Mouse (Mus musculus): ENCODE data around the gene Pym1. TPM values are rescaled to one million over a fixed set of nuclear protein-coding genes. Genes with fewer than 3 reads are reported as not detected.

Gene Pym1
- total RNA-seq, 2 experiments from 2014 or later: 7.8 to 9.7 TPM

DNA sequence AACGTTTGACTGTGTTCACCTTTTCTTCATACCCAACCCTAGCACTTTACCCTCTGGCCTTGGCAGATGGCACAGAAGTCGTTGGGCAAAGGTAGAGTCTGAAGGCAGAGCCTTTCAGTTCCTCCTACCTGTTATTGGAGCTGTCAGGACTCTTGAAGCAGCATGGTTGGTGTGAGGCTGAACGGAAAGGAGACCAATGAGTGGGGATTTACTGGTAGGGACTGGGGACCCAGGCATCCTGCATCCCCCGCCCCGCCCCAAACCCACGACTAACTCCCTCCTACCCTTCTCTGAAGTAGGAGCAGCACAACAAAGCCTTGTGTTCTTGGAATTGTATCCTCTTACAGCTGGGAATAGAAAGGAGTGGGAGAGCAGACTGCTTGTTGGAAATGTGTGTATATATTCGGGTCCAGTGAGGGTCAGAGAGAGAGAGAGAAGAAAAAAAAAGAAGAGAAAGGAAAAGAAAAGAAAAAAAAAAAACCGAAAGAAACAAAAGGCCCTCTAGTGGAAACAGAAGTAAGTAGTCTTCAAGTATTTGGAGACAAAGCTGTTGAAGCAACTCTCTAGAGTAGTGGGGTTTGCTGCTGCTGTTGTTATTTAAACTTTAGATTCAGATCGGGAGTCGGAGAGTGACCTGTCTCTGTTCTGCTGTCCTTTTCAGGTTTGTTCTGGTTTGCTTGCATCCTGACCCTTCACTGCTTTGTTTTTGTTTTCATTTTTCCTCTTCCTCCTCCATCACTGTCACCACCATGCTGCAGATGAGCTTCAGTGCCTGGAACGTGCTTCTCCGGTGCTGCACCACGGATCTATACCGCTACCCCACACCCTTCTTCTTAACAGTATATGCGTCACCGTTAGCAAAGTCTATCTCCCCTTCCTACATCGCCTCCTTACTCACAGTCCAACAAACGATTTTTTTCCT lies 2.7 kb upstream of the Pym1 start, which contains the start of gene Dgka:
Dgka (minus strand) TSS at position 176 of the 922 bp plus-strand sequence.
- intact Hi-C loops (cut with DNase I): loop anchor here (5.0 kb wide), 2 partner anchors 118 to 152 kb away; partner anchors contain the start of gene Rps26
- DNase-seq: peak; percentile 18 to 43

GRCm38 (mm10) chr10:128745946-128746613 lies 1.6 kb upstream of the Pym1 start:
- DNase-seq: peak in 1 of 2 experiments; percentile 5
- intact Hi-C loops (cut with DNase I): loop anchor here (5.0 kb wide), 2 partner anchors 119 to 151 kb away; partner anchors contain the start of gene Rps26

- intact Hi-C loops (cut with DNase I): loop anchor here (5.0 kb wide), 2 partner anchors 120 to 150 kb away; partner anchors contain the start of gene Rps26
- no peak for DNase-seq
Observed at GRCm38 (mm10) chr10:128746972-128747645, 580 bp upstream of the Pym1 start.

GRCm38 (mm10) chr10:128748252-128748864 lies 669 bp downstream of the Pym1 start:
- intact Hi-C loops (cut with DNase I): loop anchor here (1.0 to 5.0 kb wide), 3 partner anchors 56 to 149 kb away; partner anchors contain the start of genes Dnajc14, Rps26 and Tmem198b
- peak in 1 of 2 experiments; percentile 71 for DNase-seq

DNA sequence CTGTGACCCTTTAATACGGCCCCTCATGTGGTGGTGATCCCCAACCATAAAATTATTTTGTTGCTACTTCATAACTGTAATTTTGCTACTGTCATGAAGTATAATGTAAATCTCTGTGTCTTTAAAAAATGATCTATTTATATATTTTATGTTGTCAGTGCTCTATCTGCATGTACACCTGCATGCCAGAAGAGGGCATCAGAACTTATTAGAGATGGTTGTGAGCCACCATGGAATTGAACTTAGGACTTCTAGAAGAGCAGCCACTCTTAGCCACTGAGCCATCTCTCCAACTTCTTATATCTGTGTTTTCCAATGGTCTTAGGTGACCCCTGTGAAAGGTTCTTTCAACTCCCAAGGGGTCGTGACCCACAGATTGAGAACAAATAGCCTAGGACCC lies 25.2 kb downstream of the Pym1 start:
- DNase-seq: no peak
- intact Hi-C loops (cut with DNase I): loop anchor here (2.0 kb wide), 1 partner anchor 120 kb away; no protein-coding TSS in a partner anchor

- no peak for DNase-seq
- intact Hi-C loops (cut with DNase I): loop anchor here (2.0 kb wide), 1 partner anchor 119 kb away; no protein-coding TSS in a partner anchor
Observed at GRCm38 (mm10) chr10:128773685-128774084, 26.0 kb downstream of the Pym1 start.

DNA sequence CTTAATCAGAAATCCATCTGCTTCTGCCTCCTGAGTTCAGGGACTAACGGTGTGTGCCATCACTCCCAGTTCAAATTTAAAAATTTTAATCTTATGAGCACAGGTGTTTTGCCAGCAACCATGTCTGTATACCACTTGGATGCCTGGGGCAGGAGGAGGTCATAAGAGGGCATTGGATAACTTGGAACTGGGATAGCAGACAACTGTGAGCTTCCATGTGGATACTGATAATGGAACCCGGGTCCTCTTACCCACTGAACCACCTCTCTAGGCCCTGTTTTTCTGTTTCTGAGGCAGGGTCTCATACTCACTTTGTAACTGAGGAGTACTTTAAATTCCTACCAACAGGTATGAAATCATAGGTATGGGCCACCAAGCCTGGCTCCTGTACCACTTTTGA lies 30.8 kb downstream of the Pym1 start:
- intact Hi-C loops (cut with DNase I): loop anchor here (2.0 kb wide), 1 partner anchor 28 kb away; no protein-coding TSS in a partner anchor

DNA sequence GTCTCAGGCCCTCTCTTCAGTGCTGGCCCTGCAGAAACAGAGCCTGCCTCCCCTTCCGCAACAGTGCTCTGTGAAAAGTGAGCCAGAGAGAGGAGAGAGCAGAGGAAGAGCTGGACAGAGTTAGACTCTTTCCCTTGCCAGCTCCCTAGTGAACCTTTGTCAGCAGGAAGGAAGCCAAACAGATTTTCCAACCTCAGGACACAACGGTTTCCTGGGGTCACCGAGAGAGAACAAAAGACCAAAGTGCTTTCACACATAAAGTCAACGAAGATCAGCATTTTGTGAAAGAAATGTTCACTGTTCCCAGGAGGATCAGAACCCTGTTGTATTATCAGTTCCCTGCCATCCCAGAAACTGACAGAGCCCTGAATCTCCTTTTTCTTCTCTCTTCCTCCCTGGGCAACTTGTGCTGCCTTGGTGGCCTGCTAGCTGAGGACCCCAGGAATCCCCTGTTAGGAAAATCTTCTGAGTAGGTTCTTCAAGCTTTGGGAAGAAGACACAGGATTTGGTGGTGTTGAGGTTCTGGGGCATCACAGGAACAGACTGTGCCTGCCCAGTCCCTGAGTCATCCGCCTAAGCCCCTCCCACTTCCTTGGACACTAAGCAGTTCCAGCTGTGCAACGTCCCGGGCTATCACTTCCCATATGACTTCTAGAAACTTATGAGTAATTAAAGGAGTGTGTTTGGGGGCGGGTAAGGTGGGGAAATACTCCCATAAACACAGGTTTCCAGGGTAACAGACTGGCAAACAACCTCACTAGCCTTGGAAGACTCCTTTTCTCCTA lies 31.5 kb downstream of the Pym1 start:
- peak; percentile 85 for DNase-seq
- intact Hi-C loops (cut with DNase I): loop anchor here (1.0 to 2.0 kb wide), 2 partner anchors 24 to 28 kb away; no protein-coding TSS in a partner anchor

More for the DNA sequence above, 30.8 kb downstream of the Pym1 start:
- peak in 1 of 2 experiments; percentile 16 for DNase-seq

DNA sequence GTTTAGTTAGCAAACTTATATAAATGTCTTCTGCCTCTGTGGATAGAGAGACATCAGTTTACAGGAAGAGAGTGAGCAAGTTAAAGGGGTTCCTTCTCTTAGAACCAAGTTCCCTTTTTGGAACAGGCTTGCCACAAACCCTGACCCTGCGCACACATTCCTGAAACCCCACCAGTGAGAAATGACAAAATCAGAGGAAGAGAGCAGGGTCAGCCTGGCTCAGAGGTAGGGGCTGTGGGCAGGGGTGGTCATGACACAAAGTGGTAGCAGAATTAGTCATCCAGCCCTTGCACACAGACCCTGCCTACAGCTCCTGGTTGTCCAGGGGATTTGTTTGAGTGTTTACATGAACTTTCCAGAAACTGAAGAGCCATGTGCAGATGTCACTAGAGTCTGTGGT lies 32.5 kb downstream of the Pym1 start:
- DNase-seq: peak in 1 of 2 experiments; percentile 21
- intact Hi-C loops (cut with DNase I): no loop called here

GRCm38 (mm10) chr10:128790398-128791124 lies 42.9 kb downstream of the Pym1 start, which contains the start of gene Mmp19:
TSS of gene Mmp19 (plus strand) at chr10:128790910.
- intact Hi-C loops (cut with DNase I): no loop called here
- peak in 1 of 2 experiments; percentile 54 for DNase-seq

DNA sequence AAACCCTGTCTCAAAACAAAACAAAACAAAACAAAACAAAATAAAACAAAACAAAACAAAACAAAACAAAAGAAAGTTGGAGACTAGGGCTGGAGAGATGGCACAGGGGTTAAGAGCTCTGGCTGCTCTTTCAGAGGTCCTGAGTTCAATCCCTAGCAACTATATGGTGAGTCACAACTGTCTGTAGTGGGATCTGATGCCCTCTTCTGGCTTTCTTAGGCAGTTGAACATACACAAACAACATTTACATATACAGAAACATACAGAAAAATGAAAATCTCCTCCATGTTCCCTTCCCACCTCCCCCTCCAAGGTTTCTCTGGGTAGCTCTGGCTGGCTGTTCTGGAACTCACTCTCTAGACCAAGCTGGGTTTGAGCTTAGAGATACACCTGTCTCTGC lies 44.4 kb downstream of the Pym1 start:
- DNase-seq: no peak
- intact Hi-C loops (cut with DNase I): no loop called here

DNA sequence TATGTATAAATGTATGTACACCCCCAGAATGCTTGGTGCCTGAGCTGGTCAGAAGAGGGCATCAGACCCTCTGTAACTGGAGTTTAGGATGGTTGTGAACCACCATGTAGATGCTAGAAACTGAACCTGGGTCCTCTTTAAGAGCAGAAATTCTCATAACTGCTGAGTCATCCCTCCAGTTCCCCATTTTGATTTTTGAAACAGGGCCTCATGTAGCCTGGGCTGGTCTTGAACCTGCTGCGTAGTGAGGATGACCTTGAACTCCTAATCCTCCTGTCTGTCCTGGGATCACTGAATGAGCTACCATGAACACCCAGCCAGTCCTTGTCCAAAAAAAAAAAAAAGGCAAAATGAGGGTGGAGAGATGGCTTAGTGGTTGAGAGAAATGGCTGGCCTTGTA lies 45.6 kb downstream of the Pym1 start:
- no peak for DNase-seq
- intact Hi-C loops (cut with DNase I): no loop called here

DNA sequence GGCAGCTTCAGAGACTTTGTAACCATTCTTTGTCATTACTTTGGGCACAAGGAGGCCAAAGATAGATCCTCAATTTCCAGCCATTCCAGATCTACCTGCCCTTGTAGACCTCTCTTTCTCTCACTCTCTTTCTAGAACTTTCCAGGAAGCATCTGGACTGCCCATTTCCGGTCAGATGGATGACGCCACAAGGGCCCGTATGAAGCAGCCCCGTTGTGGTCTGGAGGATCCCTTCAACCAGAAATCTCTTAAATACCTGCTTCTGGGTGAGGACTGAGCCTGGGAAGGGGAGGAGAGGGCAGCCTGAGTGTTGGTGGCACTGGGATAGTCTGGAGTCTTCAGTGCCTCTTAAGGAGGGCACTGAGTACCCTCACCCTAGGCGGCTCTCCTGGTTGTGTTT lies 46.7 kb downstream of the Pym1 start:
- intact Hi-C loops (cut with DNase I): no loop called here
- no peak for DNase-seq

DNA sequence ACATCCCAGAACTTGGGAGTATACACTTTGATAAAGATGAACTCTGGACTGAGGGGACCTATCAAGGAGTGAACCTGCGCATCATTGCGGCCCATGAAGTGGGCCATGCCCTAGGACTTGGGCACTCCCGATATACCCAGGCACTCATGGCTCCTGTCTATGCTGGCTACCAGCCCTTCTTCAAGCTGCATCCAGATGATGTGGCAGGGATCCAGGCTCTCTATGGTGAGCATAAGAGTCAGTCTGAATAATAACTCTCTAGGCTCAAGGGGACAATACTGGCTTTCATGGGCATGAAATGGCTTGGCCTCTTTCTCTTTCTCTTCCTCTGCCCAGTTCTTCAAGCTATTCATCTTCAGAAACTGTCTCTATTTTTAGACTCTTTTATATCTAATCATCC lies 47.9 kb downstream of the Pym1 start:
- intact Hi-C loops (cut with DNase I): no loop called here
- DNase-seq: no peak

DNA sequence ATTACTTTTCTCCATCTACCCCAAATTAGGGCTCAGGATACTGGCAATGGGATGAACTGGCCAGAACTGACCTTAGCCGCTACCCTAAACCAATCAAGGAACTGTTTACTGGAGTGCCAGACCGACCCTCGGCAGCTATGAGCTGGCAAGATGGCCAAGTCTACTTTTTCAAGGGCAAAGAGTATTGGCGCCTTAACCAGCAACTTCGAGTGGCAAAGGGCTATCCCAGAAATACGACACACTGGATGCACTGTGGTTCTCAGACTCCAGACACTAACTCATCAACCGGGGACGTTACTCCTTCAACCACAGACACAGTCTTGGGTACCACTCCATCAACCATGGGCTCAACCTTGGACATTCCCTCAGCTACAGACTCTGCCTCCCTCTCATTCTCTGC lies 51.0 kb downstream of the Pym1 start:
- no peak for DNase-seq
- intact Hi-C loops (cut with DNase I): no loop called here

- no peak for DNase-seq
- intact Hi-C loops (cut with DNase I): no loop called here
Observed at GRCm38 (mm10) chr10:128801981-128802495, 54.3 kb downstream of the Pym1 start.

DNA sequence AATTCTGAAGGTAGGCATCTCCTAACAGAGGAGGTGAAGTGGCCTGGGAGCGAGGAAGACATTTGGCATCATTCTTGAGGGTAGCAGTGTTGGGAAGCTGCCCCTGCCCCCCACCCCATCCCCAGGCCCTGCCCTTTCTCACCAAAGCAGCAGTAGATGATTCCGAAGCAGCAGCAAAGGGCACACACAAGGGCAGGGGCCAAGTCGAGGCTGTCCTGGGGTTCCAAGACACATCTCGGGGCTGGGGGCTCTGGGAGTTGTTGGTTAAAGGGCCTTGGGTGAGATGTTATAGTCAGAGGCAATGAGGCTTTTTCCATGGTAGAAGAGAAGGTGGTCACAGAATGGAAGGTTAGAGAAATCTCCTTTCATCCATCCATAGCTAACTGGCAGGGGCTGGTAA lies 55.3 kb downstream of the Pym1 start:
- DNase-seq: no peak
- intact Hi-C loops (cut with DNase I): loop anchor here (1.0 kb wide), 1 partner anchor 24 kb away; no protein-coding TSS in a partner anchor

GRCm38 (mm10) chr10:128803361-128803760 lies 55.7 kb downstream of the Pym1 start:
- intact Hi-C loops (cut with DNase I): loop anchor here (1.0 kb wide), 1 partner anchor 24 kb away; no protein-coding TSS in a partner anchor
- no peak for DNase-seq
